Mouse (Mus musculus) cerebellum, adult 8-10 months (tissue): ENCODE measurements around the gene Snx30.
A peak's percentile ranks its signal among the peaks of the same experiment; 100 is the strongest.

Source experiments
- DNase-seq: peaks from one replicate; pipeline ENCODE4 v3.0.0; 2022

The Snx30 gene

GRCm38 (mm10) chr4:59914608-59915403 is 109.2 kb downstream of the Snx30 start, which contains the start of gene Slc46a2:
TSS of gene Slc46a2 (minus strand) at chr4:59915056.
- DNase-seq = no peak

- no peak for DNase-seq
Observed at GRCm38 (mm10) chr4:59917966-59918365, 112.3 kb downstream of the Snx30 start.

GRCm38 (mm10) chr4:59925082-59925481 is 119.4 kb downstream of the Snx30 start:
- DNase-seq = no peak

- no peak for DNase-seq
Observed at GRCm38 (mm10) chr4:59927666-59928065, 122.0 kb downstream of the Snx30 start.

- peak; percentile 63 for DNase-seq
Observed at GRCm38 (mm10) chr4:59928347-59928746, 122.7 kb downstream of the Snx30 start.

GRCm38 (mm10) chr4:59932505-59933281 is 127.1 kb downstream of the Snx30 start:
- DNase-seq = no peak

- no peak for DNase-seq
Observed at GRCm38 (mm10) chr4:59937543-59937942, 131.9 kb downstream of the Snx30 start.
